Mouse (Mus musculus) limb, embryonic 11.5 days (tissue): ENCODE data around the gene Sucla2. TPM values are rescaled to one million over a fixed set of nuclear protein-coding genes. Genes with fewer than 3 reads are reported as not detected.
"Not testable (repeated sequence)": the region's sequence is repeated elsewhere in the genome, so short reads cannot be mapped to it uniquely, and the experiment has no call there.

Experiments used
- ATAC-seq: fragments of 200-750 bp; cut with Nextera tagmentation; 2 replicates; pipeline ENCODE4 v1.8.0; 2017; ENCODE audit warnings: low read depth; ENCODE audit not compliant: insufficient number of reproducible peaks, low FRiP score, low TSS enrichment
- DNase-seq: peaks from one replicate; pipeline ENCODE4 v3.0.0-alpha.2; 2015; ENCODE audit warnings: low spot score
- H3K27ac ChIP-seq: fragments of 300-500 bp; sonication (generic); replicated peaks from 2 replicates; pipeline ENCODE4 v1.5.1; 2014; ENCODE audit warnings: low read depth, mild to moderate bottlenecking, low read length
- H3K27me3 ChIP-seq: fragments of 300-500 bp; sonication (generic); 2 replicates; pipeline ENCODE4 v1.6.1; 2014; ENCODE audit warnings: mild to moderate bottlenecking, low read length, mixed read lengths; ENCODE audit not compliant: control insufficient read depth, insufficient read depth
- H3K36me3 ChIP-seq: fragments of 300-500 bp; sonication (generic); 2 replicates; pipeline ENCODE4 v1.6.1; 2014; ENCODE audit warnings: mild to moderate bottlenecking, low read length, moderate library complexity, mixed read lengths; ENCODE audit not compliant: control insufficient read depth, insufficient read depth
- H3K4me1 ChIP-seq: fragments of 300-500 bp; sonication (generic); 2 replicates; pipeline ENCODE4 v1.6.1; 2014; ENCODE audit warnings: low read length, mixed read lengths; ENCODE audit not compliant: control insufficient read depth, insufficient read depth
- H3K4me2 ChIP-seq: fragments of 300-500 bp; sonication (generic); 2 replicates; pipeline ENCODE4 v1.6.1; 2014; ENCODE audit warnings: low read depth, mild to moderate bottlenecking, moderate library complexity; ENCODE audit not compliant: severe bottlenecking
- H3K4me3 ChIP-seq: fragments of 300-500 bp; sonication (generic); 2 replicates; pipeline ENCODE4 v1.5.1; 2014; ENCODE audit warnings: low read depth, low read length
- H3K9ac ChIP-seq: fragments of 300-500 bp; sonication (generic); 2 replicates; pipeline ENCODE4 v1.6.1; 2014; ENCODE audit warnings: mild to moderate bottlenecking, low read length
- H3K9me3 ChIP-seq: fragments of 300-500 bp; sonication (generic); 2 replicates; pipeline ENCODE4 v1.6.1; 2016; ENCODE audit warnings: low read length; ENCODE audit not compliant: control insufficient read depth
- WGBS: fragments of 180-500 bp; shearing (Covaris S2); extraction: QIAGEN DNeasy Blood & Tissue Kit; methylation state at CpG from one replicate; pipeline ENCODE4 v1.1.7; 2014; 5-methylcytosine and 5-hydroxymethylcytosine counted together
- polyA plus RNA-seq: library from polyadenylated mRNA; unstranded; fragments of >200 nt; fragmentation: Nextera tagmentation; extraction: Ambion mirVana; gene quantifications from 2 replicates; pipeline ENCODE4 v1.2.1, GENCODE M21; 2014

The Sucla2 gene
- polyA plus RNA-seq, 1 experiment from 2014 or later = 109 TPM

- DNase-seq (no peak), ATAC-seq (no peak)
- no peak overlapping the region for H3K27ac ChIP-seq
- no peaks in the 10 kb centered on the region for H3K4me1 ChIP-seq
- H3K4me2 ChIP-seq = no peak overlapping the region
- no peak overlapping the region for H3K9ac ChIP-seq
- no peak overlapping the region for H3K4me3 ChIP-seq
- 45% methylated on average over 11 of the region's 11 CpGs for WGBS
- no peaks in the 10 kb centered on the region for H3K9me3 ChIP-seq
- no peaks in the 10 kb centered on the region for H3K36me3 ChIP-seq
- H3K27me3 ChIP-seq = no peaks in the 10 kb centered on the region
Measured at GRCm38 (mm10) chr14:73608668-73609481, 83.8 kb downstream of the Sucla2 start.

- H3K9me3 ChIP-seq, H3K27ac ChIP-seq, H3K4me3 ChIP-seq, H3K4me2 ChIP-seq, H3K36me3 ChIP-seq, H3K9ac ChIP-seq, DNase-seq, ATAC-seq, H3K4me1 ChIP-seq, H3K27me3 ChIP-seq: not testable (repeated sequence)
- 64% methylated on average over 1 of the region's 1 CpGs for WGBS
Measured at GRCm38 (mm10) chr14:73614961-73615360, 89.8 kb downstream of the Sucla2 start.

GRCm38 (mm10) chr14:73620880-73621279, 95.8 kb downstream of the Sucla2 start:
- Histone ChIP-seq H3K9me3 (no peaks in the 10 kb centered on the region; the same call in 1 of the 2 replicates), H3K4me3 (no peak overlapping the region), H3K4me1 (no peaks in the 10 kb centered on the region), H3K27ac (no peak overlapping the region), H3K27me3 (no peaks in the 10 kb centered on the region), H3K36me3 (no peaks in the 10 kb centered on the region), H3K9ac (no peak overlapping the region), H3K4me2 (no peak overlapping the region)
- WGBS = 74% methylated on average over 3 of the region's 3 CpGs
- no peak for ATAC-seq
- no peak for DNase-seq

- no peak overlapping the region for H3K4me3 ChIP-seq
- H3K9me3 ChIP-seq = no peaks in the 10 kb centered on the region; the same call in 1 of the 2 replicates
- no peak overlapping the region for H3K4me2 ChIP-seq
- 84% methylated on average over 1 of the region's 1 CpGs for WGBS
- no peak overlapping the region for H3K9ac ChIP-seq
- ATAC-seq (no peak), DNase-seq (no peak)
- H3K27me3 ChIP-seq = no peaks in the 10 kb centered on the region
- H3K4me1 ChIP-seq = no peaks in the 10 kb centered on the region
- H3K36me3 ChIP-seq = no peaks in the 10 kb centered on the region
- no peak overlapping the region for H3K27ac ChIP-seq
Measured at GRCm38 (mm10) chr14:73622988-73623387, 97.9 kb downstream of the Sucla2 start.

- Histone ChIP-seq H3K9ac (no peak overlapping the region), H3K27ac (no peak overlapping the region), H3K9me3 (no peaks in the 10 kb centered on the region), H3K36me3 (no peaks in the 10 kb centered on the region), H3K4me1 (no peaks in the 10 kb centered on the region), H3K4me3 (no peak overlapping the region), H3K27me3 (no peaks in the 10 kb centered on the region), H3K4me2 (no peak overlapping the region)
- DNase-seq (no peak), ATAC-seq (no peak)
- 75% methylated on average over 3 of the region's 3 CpGs for WGBS
Measured at GRCm38 (mm10) chr14:73625469-73625868, 100.3 kb downstream of the Sucla2 start.

- no peak overlapping the region for H3K27ac ChIP-seq
- no peak overlapping the region for H3K9ac ChIP-seq
- WGBS = 93% methylated on average over 4 of the region's 4 CpGs
- ATAC-seq (no peak), DNase-seq (no peak)
- no peaks in the 10 kb centered on the region for H3K36me3 ChIP-seq
- H3K9me3 ChIP-seq = no peaks in the 10 kb centered on the region
- H3K4me3 ChIP-seq = no peak overlapping the region
- H3K27me3 ChIP-seq = no peaks in the 10 kb centered on the region
- H3K4me1 ChIP-seq = no peaks in the 10 kb centered on the region
- no peak overlapping the region for H3K4me2 ChIP-seq
Measured at GRCm38 (mm10) chr14:73631511-73631910, 106.4 kb downstream of the Sucla2 start.

GRCm38 (mm10) chr14:73632648-73633263, 107.6 kb downstream of the Sucla2 start:
- no peak overlapping the region for H3K27ac ChIP-seq
- no peak for ATAC-seq
- H3K9ac ChIP-seq = no peak overlapping the region
- no peaks in the 10 kb centered on the region for H3K4me1 ChIP-seq
- no peaks in the 10 kb centered on the region for H3K9me3 ChIP-seq
- H3K27me3 ChIP-seq = no peaks in the 10 kb centered on the region
- H3K4me2 ChIP-seq = no peak overlapping the region
- H3K4me3 ChIP-seq = no peak overlapping the region
- no peak for DNase-seq
- WGBS = 86% methylated on average over 9 of the region's 9 CpGs
- H3K36me3 ChIP-seq = no peaks in the 10 kb centered on the region

- Histone ChIP-seq H3K9ac (no peak overlapping the region), H3K4me3 (no peak overlapping the region), H3K4me1 (no peaks in the 10 kb centered on the region), H3K4me2 (no peak overlapping the region), H3K27ac (no peak overlapping the region), H3K36me3 (no peaks in the 10 kb centered on the region), H3K27me3 (no peaks in the 10 kb centered on the region), H3K9me3 (no peaks in the 10 kb centered on the region)
- 91% methylated on average over 3 of the region's 3 CpGs for WGBS
- DNase-seq (no peak), ATAC-seq (no peak)
Measured at GRCm38 (mm10) chr14:73634356-73634755, 109.2 kb downstream of the Sucla2 start.
